Mouse (Mus musculus) cerebellum, postnatal 36 days (tissue): ENCODE measurements around the gene Pcca.
A peak's percentile ranks its signal among the peaks of the same experiment; 100 is the strongest.

Source experiments
- DNase-seq, 2 experiments: peaks; one replicate each; pipeline ENCODE4 v3.0.0; 2021 to 2022; ENCODE audit warnings: mixed read lengths in 2 of 2

Gene Pcca

DNA sequence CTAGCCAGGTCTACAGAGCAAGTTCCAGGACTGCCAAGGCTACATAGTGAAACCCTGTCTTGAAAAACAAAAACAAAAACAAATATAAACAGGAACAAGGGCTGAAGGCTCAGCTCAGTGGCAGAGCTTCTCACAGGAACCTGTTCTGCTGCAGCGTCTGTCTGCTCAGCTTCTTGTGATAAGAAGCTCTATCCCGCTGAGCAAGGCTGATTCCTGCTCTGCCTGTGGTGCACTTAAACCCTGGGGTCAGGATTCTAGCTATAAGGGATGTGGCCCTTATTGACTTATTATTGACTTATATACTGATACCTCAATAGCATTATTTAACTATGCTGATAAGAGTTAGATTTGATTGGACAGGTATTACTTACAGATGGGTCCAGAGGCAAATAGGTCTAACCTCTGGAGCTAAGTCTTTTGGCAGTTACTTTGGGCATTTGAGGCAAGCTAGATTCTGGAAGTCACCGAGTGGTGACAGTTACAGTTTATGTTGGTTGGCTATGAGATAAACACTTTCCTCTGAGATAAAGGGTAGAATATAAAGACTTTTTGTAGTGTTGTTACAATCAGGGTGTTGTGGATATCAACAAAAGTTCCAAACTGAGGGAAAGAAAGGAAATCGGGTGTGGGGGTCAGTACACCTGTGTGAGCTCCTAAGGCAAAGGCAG, 331.5 kb downstream of the Pcca start:
- DNase-seq, result no peak

- peak in 1 of 2 experiments; percentile 17 for DNase-seq
These were observed 333.6 kb downstream of the Pcca start for GRCm38 (mm10) chr14:122867531-122868285.

DNA sequence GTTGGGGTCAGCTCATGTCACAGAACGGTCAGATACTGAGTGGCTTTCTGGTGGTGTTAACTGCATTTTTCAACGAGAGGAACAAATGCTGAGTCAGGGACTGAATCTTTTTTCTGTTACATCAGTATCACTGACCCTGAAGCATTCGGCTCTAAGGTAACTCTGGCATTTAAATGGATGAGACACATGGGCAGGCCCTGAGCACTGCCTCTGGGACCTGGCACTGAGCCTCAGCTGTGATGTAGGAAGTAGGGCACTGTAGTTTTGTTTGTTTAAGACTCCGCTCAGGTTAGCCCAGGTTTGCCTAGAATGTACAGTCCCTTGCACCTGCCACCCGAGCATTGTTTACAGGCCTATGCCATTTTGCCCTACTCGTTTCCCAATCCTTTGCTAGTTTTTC, 335.7 kb downstream of the Pcca start:
- DNase-seq, result no peak

- DNase-seq, result no peak
These were observed 337.9 kb downstream of the Pcca start for GRCm38 (mm10) chr14:122871841-122872580.

DNA sequence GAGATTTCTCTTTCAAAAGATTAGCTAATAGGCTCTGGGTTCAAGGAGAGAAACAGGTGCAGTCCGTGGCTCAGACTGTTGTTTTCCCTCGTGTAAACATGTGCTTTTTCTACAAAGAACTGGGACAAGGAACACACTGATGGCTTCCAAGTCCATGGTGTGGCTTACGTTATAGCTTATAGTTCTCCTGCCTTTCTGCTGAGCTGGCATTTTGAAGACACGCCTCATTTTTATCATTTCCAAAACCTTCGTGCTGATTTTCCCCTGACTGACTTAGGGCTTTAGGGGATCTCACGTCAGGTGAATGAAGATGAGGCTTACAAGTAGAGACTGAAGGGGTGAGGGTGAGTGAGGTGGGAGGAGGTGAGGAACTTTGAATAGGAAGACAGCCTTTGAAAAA, 338.5 kb downstream of the Pcca start:
- no peak for DNase-seq

DNA sequence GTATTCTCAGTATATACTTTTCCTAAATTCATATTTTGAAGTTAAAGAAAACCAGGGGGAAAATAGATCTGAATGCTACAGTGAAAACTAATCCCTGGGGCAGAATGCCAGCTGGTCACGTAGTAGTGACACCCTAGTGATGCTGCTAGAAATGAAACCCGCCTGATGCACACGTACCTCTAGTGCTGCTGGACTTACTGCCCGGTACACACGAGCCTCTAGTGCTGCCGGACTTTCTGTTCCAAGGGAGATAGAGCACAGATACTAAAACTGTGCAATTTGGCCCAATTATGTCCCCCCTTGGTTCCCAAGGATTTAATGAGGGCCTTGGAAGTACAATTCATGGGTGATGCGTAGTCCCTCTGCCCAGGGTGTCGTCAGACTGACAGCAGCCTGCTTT, 340.9 kb downstream of the Pcca start:
- DNase-seq, result peak; percentile 48 to 51

- peak in 1 of 2 experiments; percentile 51 for DNase-seq
These were observed 341.5 kb downstream of the Pcca start for GRCm38 (mm10) chr14:122875636-122876035.

DNA sequence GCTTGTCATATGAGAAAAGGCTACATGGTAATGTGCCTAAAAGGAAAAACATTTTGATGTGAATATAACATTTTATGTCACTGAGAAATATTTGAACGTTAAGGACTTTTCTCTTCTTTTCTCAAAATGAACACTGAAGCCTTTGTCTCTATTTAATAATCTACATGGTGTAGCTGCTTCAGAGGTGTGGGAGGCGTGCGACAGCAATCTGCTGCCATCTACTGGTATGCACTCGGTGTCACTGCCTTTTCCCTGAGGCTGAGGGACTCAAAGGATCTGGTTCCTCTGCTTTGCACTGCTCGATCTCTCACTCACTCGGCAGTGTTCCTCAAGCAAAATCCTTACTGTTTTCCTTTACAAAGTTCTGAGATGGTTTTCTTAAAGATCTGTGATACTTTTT, 342.0 kb downstream of the Pcca start:
- DNase-seq, result peak; percentile 88 to 90

GRCm38 (mm10) chr14:122876723-122877122, 342.6 kb downstream of the Pcca start:
- peak in 1 of 2 experiments; percentile 51 for DNase-seq

- DNase-seq, result peak in 1 of 2 experiments; percentile 42
These were observed 343.7 kb downstream of the Pcca start for GRCm38 (mm10) chr14:122877787-122878186.

DNA sequence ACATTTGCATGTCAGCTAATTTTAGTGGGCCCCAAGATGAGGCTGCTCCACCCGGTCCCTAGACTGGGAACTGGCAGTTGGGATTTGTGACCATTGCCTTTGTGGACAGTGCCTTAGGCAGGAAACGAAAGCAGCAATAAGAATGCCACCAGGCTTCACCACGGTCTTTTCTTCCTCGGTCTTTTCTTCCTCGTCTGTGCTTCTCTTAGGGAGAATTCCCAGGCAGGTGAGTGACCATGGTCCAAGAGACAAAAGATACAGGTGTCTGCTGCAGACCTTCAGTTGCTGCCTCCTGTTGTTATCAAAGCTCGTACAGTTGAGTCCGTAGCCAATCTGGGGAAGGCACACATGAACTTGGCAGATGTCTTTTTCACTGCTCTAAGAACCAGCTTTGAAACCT, 346.2 kb downstream of the Pcca start:
- peak in 1 of 2 experiments; percentile 48 for DNase-seq

GRCm38 (mm10) chr14:122881699-122882098, 347.6 kb downstream of the Pcca start:
- peak in 1 of 2 experiments; percentile 16 for DNase-seq

GRCm38 (mm10) chr14:122882201-122882639, 348.1 kb downstream of the Pcca start:
- no peak for DNase-seq

GRCm38 (mm10) chr14:122882795-122883409, 348.8 kb downstream of the Pcca start:
- peak in 1 of 2 experiments; percentile 30 for DNase-seq

- DNase-seq, result no peak
These were observed 349.3 kb downstream of the Pcca start for GRCm38 (mm10) chr14:122883410-122883806.

GRCm38 (mm10) chr14:122883821-122884584, 349.9 kb downstream of the Pcca start:
- DNase-seq, result peak in 1 of 2 experiments; percentile 41

DNA sequence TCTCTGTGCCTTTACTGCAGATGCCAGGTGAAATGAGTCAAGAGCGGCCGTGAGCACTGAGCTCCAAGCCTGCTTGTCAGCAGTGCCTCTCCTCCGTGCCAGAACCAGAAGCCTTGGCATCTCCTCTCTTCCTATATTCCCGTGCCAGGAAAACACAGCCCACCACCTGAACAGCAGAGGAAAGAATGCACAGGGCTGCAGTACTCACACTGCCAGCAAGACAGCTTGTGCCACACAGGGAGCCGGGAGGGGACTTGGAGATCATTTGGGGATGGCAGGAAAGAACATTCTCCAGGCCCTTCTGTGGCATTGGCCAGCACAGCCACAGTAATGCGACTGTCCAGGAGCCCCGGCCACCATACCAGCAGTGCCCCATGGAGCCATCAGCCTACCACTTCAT, 351.8 kb downstream of the Pcca start:
- DNase-seq, result peak; percentile 95 to 96

- no peak for DNase-seq
These were observed 353.2 kb downstream of the Pcca start for GRCm38 (mm10) chr14:122887278-122887677.

GRCm38 (mm10) chr14:122887702-122888479, 353.8 kb downstream of the Pcca start:
- no peak for DNase-seq

GRCm38 (mm10) chr14:122888480-122888872, 354.4 kb downstream of the Pcca start:
- DNase-seq, result peak in 1 of 2 experiments; percentile 32

DNA sequence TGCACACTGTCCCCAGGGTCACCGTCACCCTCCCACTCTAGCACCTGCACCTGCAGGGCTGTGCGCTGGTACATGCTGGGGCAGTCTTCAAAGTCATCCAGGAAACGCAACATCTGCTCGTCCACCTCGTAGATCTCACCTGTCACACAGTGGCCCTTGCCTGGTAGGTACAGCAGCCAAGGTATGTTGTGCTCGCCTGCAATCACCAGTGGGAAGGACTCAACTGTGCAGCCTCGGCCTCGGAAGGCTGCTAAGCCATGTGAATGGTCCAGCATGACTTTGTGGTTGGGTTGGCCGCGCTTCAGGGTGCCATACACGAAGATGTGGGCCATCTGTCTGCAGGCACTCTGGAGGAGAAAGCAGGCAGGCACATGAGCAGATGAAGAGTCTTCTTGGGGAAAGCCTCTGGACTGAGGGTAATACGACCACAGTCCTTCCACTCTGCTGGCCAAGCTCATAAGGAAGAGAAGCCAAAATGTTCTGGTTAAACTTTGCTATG, 357.4 kb downstream of the Pcca start:
- no peak for DNase-seq
